Mouse (Mus musculus) heart, postnatal 0 days (tissue): ENCODE measurements at regions not wholly inside any gene's neighbourhood (a gene's known extent, or its start where the extent isn't known, plus 50 kb on each side); places are given as distances from the start of the nearest gene placed in this dataset.

ENCODE experiments used
- CTCF ChIP-seq: IDR thresholded peaks from 2 replicates; pipeline ENCODE4 v1.5.1; 2016; ENCODE audit warnings: antibody characterized with exemption, control low read depth, low read depth
- EP300 ChIP-seq: IDR thresholded peaks from 2 replicates; pipeline ENCODE4 v1.6.1; 2016; ENCODE audit warnings: antibody characterized with exemption, low read depth

DNA sequence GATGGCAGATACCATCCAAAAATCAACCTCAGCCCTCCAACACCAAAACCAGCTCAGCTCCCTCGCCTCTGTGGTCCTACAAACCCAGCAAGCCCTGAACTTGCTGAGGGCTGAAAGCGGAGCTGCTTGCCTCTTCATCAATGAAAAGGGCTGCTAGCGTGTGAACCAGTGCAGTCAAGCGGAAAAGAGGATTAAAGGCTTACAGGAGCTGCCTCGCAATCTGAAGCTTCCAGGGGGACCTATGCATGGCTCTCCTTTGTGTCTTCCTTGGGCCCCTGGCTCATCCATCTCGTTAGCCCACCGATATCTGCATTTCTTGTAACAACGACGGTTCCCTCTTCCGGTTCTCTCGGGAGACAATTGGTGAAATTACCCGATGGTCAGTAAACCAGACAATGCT is 107.3 kb upstream of the Ipo5 start:
- TF ChIP-seq CTCF (no peak), EP300 (no peak)
